Mouse (Mus musculus): Measurements from ENCODE around the gene Cachd1.

DNA sequence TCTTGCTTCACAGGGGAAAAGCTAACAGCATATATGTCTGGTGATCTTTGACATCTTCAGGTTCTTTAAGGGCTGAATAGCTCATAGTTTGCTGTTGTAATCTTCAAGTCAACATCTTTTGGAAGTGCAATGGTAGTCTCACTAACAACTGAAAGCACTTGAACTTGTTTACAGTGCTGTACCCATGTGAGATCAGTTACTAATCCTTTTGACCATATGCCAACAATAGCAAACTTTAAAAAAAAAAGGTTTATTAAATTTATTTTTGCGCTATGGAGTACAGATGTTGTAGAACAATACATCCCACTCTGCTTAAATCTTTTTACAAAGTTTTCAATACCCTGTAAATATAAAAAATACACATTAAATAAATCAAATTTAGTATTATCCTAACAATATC lies 186.9 kb downstream of the Cachd1 start:
- no peak for TF ChIP-seq EP300 (optimal IDR thresholded peaks at IDR 0.05)
- TF ChIP-seq CTCF (IDR thresholded peaks at IDR 0.05; ENCODE audit: low read depth): no peak

All from stomach, postnatal 0 days (tissue).